In genomic region chr1:44120074-44120406, GRCm38 (mm10) we compare ENCODE assay signal across 8 mouse cellular contexts. TPM values are rescaled to one million over a fixed set of nuclear protein-coding genes. Genes with fewer than 3 reads are reported as not detected.
DNase-seq lines count a peak whose midpoint lies in the region; ATAC-seq and TF ChIP-seq lines count a peak whose summit lies in the region.

No protein-coding gene starts in this region.

- H3K27me3 ChIP-seq in heart, embryonic 16.5 days (ENCODE audit: control insufficient read depth, insufficient read depth, low read length): no peaks in the 10 kb centered on the region
- no peaks in the 10 kb centered on the region for H3K27me3 ChIP-seq in hindbrain, embryonic 12.5 days
- H3K27me3 ChIP-seq in midbrain, embryonic 12.5 days: no peaks in the 10 kb centered on the region

- H3K27ac ChIP-seq in heart, embryonic 16.5 days (ENCODE audit: low read length): peak overlapping the region; percentile 94
- H3K27ac ChIP-seq in bone marrow, adult 2 months (ENCODE audit: control insufficient read depth, insufficient read depth, low read depth, low read length, poor library complexity): no peak overlapping the region; the same call in 1 of the 2 replicates
- H3K27ac ChIP-seq in hindbrain, embryonic 12.5 days: peak overlapping the region; percentile 96
- H3K27ac ChIP-seq in midbrain, embryonic 12.5 days (replicated peaks): peak overlapping the region; percentile 97

- 0 out of 2 replicates have a peak, but pooled peaks have one; percentile 7 for ATAC-seq in heart, embryonic 16.5 days (replicated peaks; ENCODE audit: extremely low read depth, insufficient read depth, low FRiP score)
- ATAC-seq in hindbrain, embryonic 12.5 days (ENCODE audit: low FRiP score): peak; percentile 35
- no peak; the same call in 1 of the 2 replicates for ATAC-seq in midbrain, embryonic 12.5 days (ENCODE audit: low FRiP score, low read depth)

- 6% methylated on average over 6 of the region's 6 CpGs for WGBS in heart, embryonic 16.5 days
- 21% methylated on average over 6 of the region's 6 CpGs for WGBS in bone marrow, adult 2 months
- WGBS in hindbrain, embryonic 12.5 days: 3% methylated on average over 6 of the region's 6 CpGs
- 3% methylated on average over 6 of the region's 6 CpGs for WGBS in midbrain, embryonic 12.5 days

- TF ChIP-seq POLR2A in bone marrow, adult 2 months (IDR thresholded peaks at IDR 0.05; ENCODE audit: borderline replicate concordance, control insufficient read depth, low read depth, low read length): no peak

- intact Hi-C loops in heart, postnatal 25 days (cut with DNase I): no loop called here

- DNase-seq in heart, postnatal 25 days (ENCODE audit: low spot score): no peak
- no peak for DNase-seq in urinary bladder, postnatal 4 days (ENCODE audit: low spot score in 2 of 2)
- no peak for DNase-seq in cerebellum, adult 11 months
- no peak for DNase-seq in spleen, postnatal 4 days (ENCODE audit: low spot score in 2 of 2)

- TF ChIP-seq CTCF in bone marrow, adult 2 months (IDR thresholded peaks at IDR 0.05; ENCODE audit: control insufficient read depth, insufficient read depth, low read length): no peak

- H3K4me1 ChIP-seq in heart, embryonic 16.5 days (ENCODE audit: control insufficient read depth, insufficient read depth, low read length): peaks cover 8% of the 10 kb centered on the region
- no peaks in the 10 kb centered on the region for H3K4me1 ChIP-seq in bone marrow, adult 2 months (ENCODE audit: control insufficient read depth, insufficient read depth, low read length)
- peaks cover 19% of the 10 kb centered on the region for H3K4me1 ChIP-seq in hindbrain, embryonic 12.5 days
- H3K4me1 ChIP-seq in midbrain, embryonic 12.5 days: peaks cover 14% of the 10 kb centered on the region

- H3K4me2 ChIP-seq in heart, embryonic 16.5 days (ENCODE audit: low read depth, low read length): peak overlapping the region; percentile 68
- H3K4me2 ChIP-seq in hindbrain, embryonic 12.5 days (replicated peaks): peak overlapping the region; percentile 63
- H3K4me2 ChIP-seq in midbrain, embryonic 12.5 days (replicated peaks): peak overlapping the region; percentile 80

- peaks cover 14% of the 10 kb centered on the region for H3K36me3 ChIP-seq in heart, embryonic 16.5 days (ENCODE audit: control insufficient read depth, insufficient read depth)
- H3K36me3 ChIP-seq in hindbrain, embryonic 12.5 days: peaks cover 7% of the 10 kb centered on the region
- 0 out of 2 replicates have a peak, but pooled peaks cover 2% of the 10 kb centered on the region for H3K36me3 ChIP-seq in midbrain, embryonic 12.5 days

- H3K9me3 ChIP-seq in heart, embryonic 16.5 days (replicated peaks; ENCODE audit: control insufficient read depth, low read length): no peaks in the 10 kb centered on the region
- no peaks in the 10 kb centered on the region for H3K9me3 ChIP-seq in hindbrain, embryonic 12.5 days (replicated peaks)
- no peaks in the 10 kb centered on the region for H3K9me3 ChIP-seq in midbrain, embryonic 12.5 days

- H3K9ac ChIP-seq in heart, embryonic 16.5 days (ENCODE audit: low read length): peak overlapping the region; percentile 81
- peak overlapping the region; percentile 84 for H3K9ac ChIP-seq in hindbrain, embryonic 12.5 days
- peak overlapping the region; percentile 83 for H3K9ac ChIP-seq in midbrain, embryonic 12.5 days (replicated peaks)

- peak overlapping the region; percentile 76 for H3K4me3 ChIP-seq in heart, embryonic 16.5 days (ENCODE audit: low read length)
- peak overlapping the region; percentile 68 for H3K4me3 ChIP-seq in bone marrow, adult 2 months (replicated peaks; ENCODE audit: control insufficient read depth, low read depth, low read length)
- H3K4me3 ChIP-seq in hindbrain, embryonic 12.5 days: peak overlapping the region; percentile 44
- H3K4me3 ChIP-seq in midbrain, embryonic 12.5 days: peak overlapping the region; percentile 61

RNA-seq across cellular contexts. Expression of gene Bivm, which starts 1.3 kb away (rescaled TPM):
- 11.0 and 13.4 TPM in 2 replicates for polyA plus RNA-seq in heart, embryonic 16.5 days (2015; fragmentation: Nextera tagmentation; extraction: Ambion mirVana)
- 10 to 100 TPM in 1 of 2 experiments, 1 to 10 TPM in 1; 10.0 to 11.3 TPM for total RNA-seq in heart, postnatal 25 days (2021)
- polyA plus RNA-seq in bone marrow, adult 2 months (2011; ENCODE audit: insufficient read depth, insufficient read length, low replicate concordance, missing spikeins): 0.81 and 2.1 TPM in 2 replicates
- 24.8 and 30.8 TPM in 2 replicates for polyA plus RNA-seq in hindbrain, embryonic 12.5 days (2016; fragmentation: Nextera tagmentation; extraction: Ambion mirVana)
- polyA plus RNA-seq in midbrain, embryonic 12.5 days (2016; fragmentation: Nextera tagmentation; extraction: Ambion mirVana): 28.6 and 30.4 TPM in 2 replicates

RNA-seq across cellular contexts. Expression of gene Kdelc1, which starts 1.4 kb away (rescaled TPM):
- 40.3 and 41.2 TPM in 2 replicates for polyA plus RNA-seq in heart, embryonic 16.5 days (2015; fragmentation: Nextera tagmentation; extraction: Ambion mirVana)
- total RNA-seq in heart, postnatal 25 days (2021): 10 to 100 TPM; 23.0 to 24.9 TPM
- polyA plus RNA-seq in bone marrow, adult 2 months (2011; ENCODE audit: insufficient read depth, insufficient read length, low replicate concordance, missing spikeins): 2.5 and 5.6 TPM in 2 replicates
- polyA plus RNA-seq in hindbrain, embryonic 12.5 days (2016; fragmentation: Nextera tagmentation; extraction: Ambion mirVana): 47.5 and 49.9 TPM in 2 replicates
- 46.9 and 50.2 TPM in 2 replicates for polyA plus RNA-seq in midbrain, embryonic 12.5 days (2016; fragmentation: Nextera tagmentation; extraction: Ambion mirVana)

RNA-seq across cellular contexts. Expression of gene Tex30, which starts 17.8 kb away (rescaled TPM):
- 62.9 and 74.8 TPM in 2 replicates for polyA plus RNA-seq in heart, embryonic 16.5 days (2015; fragmentation: Nextera tagmentation; extraction: Ambion mirVana)
- total RNA-seq in heart, postnatal 25 days (2021): 1 to 10 TPM; 5.3 to 8.0 TPM
- 5.6 and 39.5 TPM in 2 replicates for polyA plus RNA-seq in bone marrow, adult 2 months (2011; ENCODE audit: insufficient read depth, insufficient read length, low replicate concordance, missing spikeins)
- 62.8 and 66.0 TPM in 2 replicates for polyA plus RNA-seq in hindbrain, embryonic 12.5 days (2016; fragmentation: Nextera tagmentation; extraction: Ambion mirVana)
- polyA plus RNA-seq in midbrain, embryonic 12.5 days (2016; fragmentation: Nextera tagmentation; extraction: Ambion mirVana): 85.2 and 85.7 TPM in 2 replicates

RNA-seq across cellular contexts. Expression of gene Ercc5, which starts 27.5 kb away (rescaled TPM):
- 13.4 and 14.6 TPM in 2 replicates for polyA plus RNA-seq in heart, embryonic 16.5 days (2015; fragmentation: Nextera tagmentation; extraction: Ambion mirVana)
- total RNA-seq in heart, postnatal 25 days (2021): 10 to 100 TPM; 16.0 to 19.4 TPM
- 7.1 and 7.3 TPM in 2 replicates for polyA plus RNA-seq in bone marrow, adult 2 months (2011; ENCODE audit: insufficient read depth, insufficient read length, low replicate concordance, missing spikeins)
- 41.3 and 49.4 TPM in 2 replicates for polyA plus RNA-seq in hindbrain, embryonic 12.5 days (2016; fragmentation: Nextera tagmentation; extraction: Ambion mirVana)
- 46.0 and 47.9 TPM in 2 replicates for polyA plus RNA-seq in midbrain, embryonic 12.5 days (2016; fragmentation: Nextera tagmentation; extraction: Ambion mirVana)

RNA-seq across cellular contexts. Expression of gene Gm8251, which starts 58.3 kb away (rescaled TPM):
- polyA plus RNA-seq in heart, embryonic 16.5 days (2015; fragmentation: Nextera tagmentation; extraction: Ambion mirVana): 0.05 and 0.06 TPM in 2 replicates
- total RNA-seq in heart, postnatal 25 days (2021): not detected
- polyA plus RNA-seq in bone marrow, adult 2 months (2011; ENCODE audit: insufficient read depth, insufficient read length, low replicate concordance, missing spikeins): 0.43 and 0.92 TPM in 2 replicates
- 0.08 and 0.18 TPM in 2 replicates for polyA plus RNA-seq in hindbrain, embryonic 12.5 days (2016; fragmentation: Nextera tagmentation; extraction: Ambion mirVana)
- 0.14 and 0.24 TPM in 2 replicates for polyA plus RNA-seq in midbrain, embryonic 12.5 days (2016; fragmentation: Nextera tagmentation; extraction: Ambion mirVana)
